Mouse (Mus musculus) T-helper 17 cell (primary cell): Measurements from ENCODE around the gene Atp8b3.

Experiments used
- in situ Hi-C, 2 experiments: fragments of 300-600 bp; cut with MboI, MseI; formaldehyde crosslinking; loops; 1 replicate in 1 of 2; 2 replicates in 1 of 2; pipeline ENCODE4 v1.15.1; 2025; ENCODE audit warnings: high pct_unique_total_duplicates in 2 of 2

Gene Atp8b3

GRCm38 (mm10) chr10:80538710-80539394, at the start of gene Atp8b3:
Gene Atp8b3, minus strand, starts transcription at chr10:80539124.
- in situ Hi-C loops: no loop called here

- in situ Hi-C loops: no loop called here
Observed at GRCm38 (mm10) chr10:80587305-80587657, 48.4 kb upstream of the Atp8b3 start.

DNA sequence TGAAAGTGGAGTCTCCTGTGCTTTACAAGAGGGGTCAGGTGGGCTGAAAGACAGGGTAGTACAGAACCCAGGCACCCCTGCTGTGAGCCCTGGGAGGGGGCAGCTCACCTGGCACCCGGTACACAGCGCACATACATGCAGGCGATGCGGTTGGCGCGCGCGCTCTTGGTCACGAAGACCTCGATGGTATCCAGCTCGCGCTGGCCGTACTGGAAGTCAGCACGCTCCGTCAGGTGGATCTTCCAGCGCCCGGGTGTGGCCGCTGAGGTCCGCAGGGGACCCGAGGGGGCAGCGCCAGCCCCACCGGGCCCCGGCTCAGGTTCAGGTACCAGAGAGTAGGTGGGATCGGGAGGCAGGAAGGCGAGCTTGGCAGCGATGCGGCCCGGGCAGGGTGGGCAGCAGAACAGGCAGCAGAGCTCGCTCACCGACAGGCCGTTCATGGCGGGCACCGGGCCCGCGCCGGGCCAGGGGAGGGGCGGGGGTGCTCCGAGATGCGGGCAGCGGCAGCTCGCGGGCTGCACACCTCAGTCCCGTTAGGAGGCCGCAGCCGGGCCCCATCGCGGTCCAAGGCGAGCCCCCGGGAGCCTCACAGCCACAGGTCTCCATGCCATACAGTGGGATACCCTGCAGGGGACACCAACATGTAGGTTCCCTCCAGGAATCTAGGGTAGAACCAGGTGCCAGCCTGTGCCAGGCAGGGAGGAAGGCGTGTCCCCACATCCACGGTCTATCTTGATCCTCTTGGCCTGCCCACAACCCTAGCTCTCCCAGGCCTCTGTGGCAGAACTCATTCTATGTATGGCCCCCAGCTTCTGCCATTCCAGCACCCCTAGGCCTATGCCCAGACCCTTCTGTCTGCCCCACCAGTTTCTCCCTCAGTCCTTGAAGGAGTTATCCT, 47.7 kb upstream of the Atp8b3 start:
- in situ Hi-C loops: no loop called here

DNA sequence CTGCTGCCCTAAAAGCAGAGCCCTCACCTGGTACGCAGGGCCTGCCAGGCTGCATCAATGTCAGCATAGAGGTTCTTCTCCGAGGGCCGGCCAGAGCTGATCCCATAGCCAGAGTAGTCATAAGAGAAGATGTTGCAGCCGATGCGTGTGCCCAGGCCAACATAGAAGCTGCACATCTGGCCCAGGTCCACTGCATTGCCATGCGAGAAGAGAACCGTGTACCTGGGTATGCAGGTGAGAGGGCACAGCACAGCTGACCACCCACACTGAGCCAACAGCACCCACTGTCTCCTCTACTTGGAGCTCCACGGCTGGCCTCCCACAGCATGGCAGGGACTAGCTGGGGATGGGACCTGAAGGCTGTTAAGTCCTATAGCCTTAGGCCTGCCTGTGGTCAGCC, 46.7 kb upstream of the Atp8b3 start:
- in situ Hi-C loops: no loop called here

DNA sequence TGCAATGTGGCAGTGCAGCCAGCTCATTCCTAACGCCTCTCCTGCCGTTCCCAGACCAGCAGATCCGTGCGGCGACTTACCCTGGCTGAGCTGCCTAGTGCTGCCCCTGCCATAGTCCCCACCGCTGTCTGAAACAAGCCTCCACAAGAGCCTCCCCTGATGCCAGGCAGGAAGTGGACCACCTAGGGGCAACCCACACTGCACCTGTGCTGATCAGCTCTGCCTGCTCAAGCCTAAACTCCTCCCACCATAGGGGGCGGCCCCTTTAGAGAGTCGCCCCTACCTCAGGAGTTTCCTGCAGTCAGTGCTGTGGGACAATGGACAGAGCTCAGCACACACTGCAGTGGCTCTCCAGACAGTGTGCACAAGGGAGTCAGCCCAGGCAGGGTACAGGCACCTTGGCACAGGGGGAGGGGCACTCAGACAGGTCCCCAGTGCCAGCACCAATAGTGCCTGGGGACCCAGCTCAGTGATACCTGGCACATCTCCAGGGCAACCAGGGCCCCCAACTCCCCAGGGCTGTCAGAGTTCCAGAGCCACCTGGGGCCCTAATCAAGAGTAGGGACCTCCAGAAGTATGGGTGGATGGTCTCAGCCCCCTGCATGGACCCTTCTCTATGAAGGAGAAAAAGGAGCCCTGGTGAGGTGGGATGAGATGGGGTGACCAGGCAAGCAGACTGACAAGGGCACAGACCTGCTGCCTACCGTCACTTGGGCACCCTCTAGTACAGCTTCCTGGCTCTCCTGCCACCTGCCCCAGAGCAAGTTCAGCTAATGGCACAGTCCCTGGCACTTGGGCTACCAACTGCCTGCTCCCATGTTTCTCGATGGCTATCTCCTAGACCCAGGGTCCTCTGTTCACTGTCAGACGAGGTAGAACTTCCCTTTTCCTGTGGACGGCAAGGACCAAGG, 46.0 kb upstream of the Atp8b3 start:
- in situ Hi-C loops: no loop called here

- in situ Hi-C loops: no loop called here
Observed at GRCm38 (mm10) chr10:80584045-80584488, 45.1 kb upstream of the Atp8b3 start.

- in situ Hi-C loops: no loop called here
Observed at GRCm38 (mm10) chr10:80583047-80583446, 44.1 kb upstream of the Atp8b3 start.

- in situ Hi-C loops: loop anchor here (5.0 to 10.0 kb wide), 3 partner anchors 43 to 108 kb away; partner anchors contain the start of gene Csnk1g2 (in 1 of the 2)
Observed at GRCm38 (mm10) chr10:80578911-80579310, 40.0 kb upstream of the Atp8b3 start.

- in situ Hi-C loops: loop anchor here (5.0 to 10.0 kb wide), 3 partner anchors 44 to 109 kb away; partner anchors contain the start of gene Csnk1g2 (in 1 of the 2)
Observed at GRCm38 (mm10) chr10:80578131-80578750, 39.3 kb upstream of the Atp8b3 start.

DNA sequence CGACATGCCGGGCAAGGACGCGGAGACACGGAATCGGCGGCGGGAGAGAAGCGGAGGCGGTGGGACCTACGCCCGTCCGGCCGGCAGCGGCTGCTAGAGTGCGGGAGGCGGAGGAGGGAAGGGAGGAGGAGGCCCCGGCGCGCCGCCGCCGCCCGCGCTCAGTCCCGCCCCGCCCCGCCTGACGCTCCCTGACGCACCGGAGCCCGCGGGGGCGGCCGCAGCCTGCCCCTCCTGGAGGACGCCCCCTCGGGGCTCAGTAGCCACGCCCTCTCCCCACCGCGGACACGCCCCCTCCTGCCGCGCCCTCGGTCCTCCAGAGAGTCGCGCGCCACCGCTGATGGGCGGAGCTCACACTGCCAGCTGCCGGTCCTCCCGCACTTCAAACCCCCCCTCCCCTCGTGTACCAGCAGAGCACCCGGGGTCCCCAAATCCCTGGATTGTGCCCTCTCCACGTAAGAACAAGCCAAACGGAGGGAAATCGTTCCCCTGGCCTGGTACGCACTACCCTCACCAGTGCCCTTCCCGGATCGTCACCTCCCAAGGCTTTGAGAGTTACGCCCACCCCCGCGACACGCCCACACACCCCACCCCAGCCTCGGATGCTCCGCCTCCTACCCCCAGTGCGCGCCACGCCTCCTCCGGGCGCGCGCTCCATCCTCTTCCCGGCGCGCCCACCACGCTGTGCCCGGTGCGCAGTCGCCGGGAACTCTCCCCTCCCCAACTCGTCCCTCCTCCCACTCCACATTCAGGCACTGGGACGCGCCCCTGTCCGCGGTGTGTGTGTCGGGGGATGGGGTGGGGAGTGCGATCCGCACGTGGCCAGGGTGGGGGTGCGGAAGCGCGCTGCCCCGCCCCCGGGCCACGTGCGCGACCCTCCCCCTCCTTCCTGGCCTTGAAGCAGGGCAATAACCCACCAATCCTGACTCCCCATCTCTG, 38.5 kb upstream of the Atp8b3 start, which contains the start of gene Klf16:
Gene Klf16 (minus strand): TSS at position 127 of the 936 bp plus-strand sequence.
- in situ Hi-C loops: loop anchor here (5.0 to 10.0 kb wide), 3 partner anchors 45 to 110 kb away; partner anchors contain the start of gene Csnk1g2 (in 1 of the 2)

DNA sequence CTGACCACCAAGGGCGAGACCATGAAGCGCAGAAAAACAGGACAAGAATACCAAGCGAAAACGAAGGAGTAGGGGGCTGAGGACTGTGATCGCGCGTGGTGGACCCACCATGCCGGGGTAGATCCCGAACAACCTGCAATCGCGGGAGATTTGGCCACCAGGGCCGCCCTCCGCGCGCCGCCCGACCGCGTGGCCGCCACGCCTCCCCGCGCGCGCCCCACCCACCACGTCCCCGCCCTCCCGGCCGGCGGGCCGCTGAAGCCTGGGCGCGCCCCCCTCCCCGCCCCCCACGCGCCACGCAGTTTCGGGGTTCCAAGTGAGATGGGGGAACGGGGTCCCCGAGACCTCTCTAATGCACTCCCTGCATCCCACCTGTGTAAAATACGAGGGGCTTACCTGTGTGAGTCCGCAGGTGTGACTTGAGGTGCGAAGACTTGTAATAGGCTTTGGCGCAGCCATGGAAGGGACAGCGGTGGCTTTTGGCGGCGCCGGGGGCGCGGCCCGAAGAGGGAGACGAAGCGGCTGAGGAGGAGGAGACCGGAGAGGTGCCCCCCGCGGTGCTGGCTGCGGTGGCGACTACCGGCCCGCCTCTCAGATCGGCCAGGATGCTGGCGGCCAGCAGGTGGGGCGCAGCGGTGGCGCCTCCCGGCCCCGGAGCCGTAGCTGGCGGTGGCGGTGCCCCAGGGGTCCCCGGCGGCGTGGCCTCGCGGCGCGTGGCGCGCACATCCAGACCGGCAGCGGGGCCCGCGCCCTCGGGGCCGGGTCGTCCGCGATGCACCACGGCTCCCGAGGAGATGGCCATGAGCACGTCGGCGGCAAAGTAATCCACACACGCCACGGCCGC, 37.6 kb upstream of the Atp8b3 start:
- in situ Hi-C loops: loop anchor here (5.0 to 10.0 kb wide), 3 partner anchors 46 to 111 kb away; partner anchors contain the start of gene Csnk1g2 (in 1 of the 2)

GRCm38 (mm10) chr10:80575925-80576324, 37.0 kb upstream of the Atp8b3 start:
- in situ Hi-C loops: loop anchor here (5.0 to 10.0 kb wide), 3 partner anchors 46 to 111 kb away; partner anchors contain the start of gene Csnk1g2 (in 1 of the 2)

GRCm38 (mm10) chr10:80574896-80575295, 36.0 kb upstream of the Atp8b3 start:
- in situ Hi-C loops: loop anchor here (5.0 to 10.0 kb wide), 3 partner anchors 47 to 112 kb away; partner anchors contain the start of gene Csnk1g2 (in 1 of the 2)

GRCm38 (mm10) chr10:80573944-80574343, 35.0 kb upstream of the Atp8b3 start:
- in situ Hi-C loops: loop anchor here in 1 of 2 experiments (10.0 kb wide), 1 partner anchor 111 kb away; no protein-coding TSS in a partner anchor

DNA sequence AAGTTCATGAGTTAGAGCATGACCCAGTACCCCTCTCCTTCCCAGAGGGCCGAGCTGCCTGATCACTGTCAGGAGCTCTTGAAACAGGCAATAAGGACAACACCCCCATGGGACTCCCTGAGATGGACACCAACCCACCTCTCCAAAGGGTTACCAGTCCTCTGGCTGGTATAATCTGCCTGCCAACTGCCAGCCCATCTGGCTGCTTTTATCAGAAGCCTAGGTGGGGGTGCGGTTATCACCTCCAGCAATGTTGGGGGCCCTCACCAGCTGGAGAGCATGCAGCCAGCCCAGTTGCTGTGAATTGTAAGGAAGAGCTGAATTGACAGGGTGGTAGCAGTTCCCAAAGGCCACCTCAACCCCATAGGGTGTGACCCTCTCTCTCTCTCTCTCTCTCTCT, 33.6 kb upstream of the Atp8b3 start:
- in situ Hi-C loops: loop anchor here in 1 of 2 experiments (10.0 kb wide), 1 partner anchor 112 kb away; no protein-coding TSS in a partner anchor

DNA sequence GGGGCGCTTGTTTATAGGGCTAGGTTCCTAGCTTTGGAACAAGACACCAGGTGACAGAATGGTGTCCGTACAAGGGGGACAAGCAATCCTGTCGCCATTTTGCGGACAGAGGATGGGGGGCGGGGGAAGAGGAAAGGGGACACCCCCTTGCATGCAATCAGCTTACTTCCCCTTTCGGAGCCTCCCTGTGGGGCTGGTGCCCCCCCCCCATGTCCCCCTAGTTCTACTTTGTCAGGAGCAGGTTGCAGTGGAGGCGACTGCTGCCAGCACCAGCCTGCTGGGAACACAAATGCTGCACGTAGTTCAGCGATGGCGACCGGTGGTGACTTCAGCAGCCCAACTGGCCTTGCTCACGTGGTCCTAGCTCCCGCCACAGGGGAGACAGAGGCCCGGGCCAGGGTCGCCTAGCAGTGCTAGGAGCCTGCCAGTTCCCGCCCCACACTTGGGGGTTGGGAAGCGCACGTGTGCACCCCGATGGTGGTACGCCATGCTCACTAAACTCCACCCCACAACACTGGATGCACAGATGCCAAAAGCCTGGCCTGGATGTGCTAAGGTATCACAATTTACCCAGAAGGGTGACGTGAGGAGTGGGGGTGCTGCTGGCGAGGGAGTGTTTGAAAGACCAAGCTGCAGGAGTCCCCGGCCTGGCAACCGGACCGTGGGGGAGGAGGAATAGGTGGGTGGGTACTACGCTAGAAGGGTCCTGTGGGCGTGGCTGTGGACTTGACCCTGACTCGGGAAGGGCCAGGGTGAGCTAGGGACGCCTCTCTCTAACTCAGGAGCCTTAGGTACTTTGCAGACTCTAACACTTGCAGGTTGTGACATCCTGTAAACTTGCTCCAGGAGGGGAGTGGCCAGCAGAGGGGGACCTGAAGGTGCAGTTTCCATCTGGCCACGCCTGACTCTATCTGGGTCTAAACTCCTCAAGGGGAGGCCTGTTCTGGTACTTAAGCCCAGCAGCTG, 32.2 kb upstream of the Atp8b3 start:
- in situ Hi-C loops: loop anchor here in 1 of 2 experiments (10.0 kb wide), 1 partner anchor 114 kb away; no protein-coding TSS in a partner anchor

DNA sequence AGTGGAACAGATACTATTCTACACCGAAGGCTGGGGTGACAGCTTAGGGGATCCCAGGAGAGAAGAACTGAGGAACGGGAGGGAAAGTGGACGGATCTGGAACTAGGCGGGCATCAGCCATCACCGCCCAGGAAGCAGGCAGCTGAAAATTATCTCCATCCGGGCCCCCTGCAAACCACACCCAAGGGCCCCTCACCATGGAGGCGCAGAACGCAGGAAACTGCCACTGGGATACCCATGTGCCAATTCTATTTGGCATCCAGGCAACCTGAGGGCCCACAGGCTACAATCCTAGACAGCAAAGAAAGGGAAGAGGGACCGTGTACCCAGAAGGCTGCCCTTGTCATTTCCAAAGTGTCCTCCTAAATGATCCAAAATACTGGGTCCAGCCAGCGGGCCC, 31.5 kb upstream of the Atp8b3 start:
- in situ Hi-C loops: loop anchor here in 1 of 2 experiments (10.0 kb wide), 1 partner anchor 114 kb away; no protein-coding TSS in a partner anchor
